Mouse (Mus musculus): ENCODE data around the gene Rreb1. TPM values are rescaled to one million over a fixed set of nuclear protein-coding genes. Genes with fewer than 3 reads are reported as not detected.

Rreb1 gene
- polyA plus RNA-seq, 1 experiment from 2014 or later: 14.8 TPM

- no peak for ATAC-seq (ENCODE audit: insufficient number of reproducible peaks, low FRiP score, low TSS enrichment, low read depth)
- H3K9ac ChIP-seq: peak overlapping the region; percentile 88
- WGBS: 4% methylated on average over 10 of the region's 10 CpGs
These were observed 214.6 kb downstream of the Rreb1 start for GRCm38 (mm10) chr13:37992638-37993371.

GRCm38 (mm10) chr13:37993376-37993703, 215.1 kb downstream of the Rreb1 start:
- Histone ChIP-seq H3K4me3 (replicated peaks) (peak overlapping the region; percentile 77), H3K27ac (replicated peaks) (peak overlapping the region; percentile 91), H3K9ac (peak overlapping the region; percentile 88), H3K36me3 (peaks cover 23% of the 10 kb centered on the region), H3K27me3 (no peaks in the 10 kb centered on the region), H3K4me1 (no peaks in the 10 kb centered on the region), H3K4me2 (replicated peaks) (peak overlapping the region; percentile 62), H3K9me3 (replicated peaks) (no peaks in the 10 kb centered on the region)
- no peak for ATAC-seq (ENCODE audit: insufficient number of reproducible peaks, low FRiP score, low TSS enrichment, low read depth)
- under 1% methylated on average over 17 of the region's 17 CpGs for WGBS

More at GRCm38 (mm10) chr13:37992638-37993371, 214.6 kb downstream of the Rreb1 start:
- Histone ChIP-seq H3K4me2 (replicated peaks) (peak overlapping the region; percentile 62), H3K27ac (replicated peaks) (peak overlapping the region; percentile 91), H3K9me3 (replicated peaks) (no peaks in the 10 kb centered on the region), H3K4me3 (replicated peaks) (peak overlapping the region; percentile 77), H3K27me3 (no peaks in the 10 kb centered on the region), H3K4me1 (no peaks in the 10 kb centered on the region), H3K36me3 (peaks cover 27% of the 10 kb centered on the region)

- Histone ChIP-seq H3K9me3 (replicated peaks) (no peaks in the 10 kb centered on the region), H3K27me3 (no peaks in the 10 kb centered on the region), H3K4me2 (replicated peaks) (peak within 1 kb of the TSS; percentile 62), H3K9ac (peak within 1 kb of the TSS; percentile 88), H3K4me3 (replicated peaks) (peak within 1 kb of the TSS; percentile 77), H3K36me3 (peaks cover 18% of the 10 kb centered on the region), H3K27ac (replicated peaks) (peak within 1 kb of the TSS; percentile 91), H3K4me1 (no peaks in the 10 kb centered on the region)
- under 1% methylated on average over 89 of the region's 89 CpGs for WGBS
- peak; percentile 95 for ATAC-seq (ENCODE audit: insufficient number of reproducible peaks, low FRiP score, low TSS enrichment, low read depth)
These were observed 215.7 kb downstream of the Rreb1 start, which contains the start of gene Ssr1 for GRCm38 (mm10) chr13:37993704-37994404. Ssr1 (minus strand) TSS chr13:37994217.

- ATAC-seq (ENCODE audit: insufficient number of reproducible peaks, low FRiP score, low TSS enrichment, low read depth): peak; percentile 15; the same call in 1 of the 2 replicates
- no peaks in the 10 kb centered on the region for H3K27me3 ChIP-seq
- peak overlapping the region; percentile 91 for H3K27ac ChIP-seq (replicated peaks)
- no peaks in the 10 kb centered on the region for H3K9me3 ChIP-seq (replicated peaks)
- 0 out of 2 replicates have a peak overlapping the region, but pooled peaks have one; percentile 18 for H3K9ac ChIP-seq
- no peaks in the 10 kb centered on the region for H3K4me1 ChIP-seq
- peak overlapping the region; percentile 62 for H3K4me2 ChIP-seq (replicated peaks)
- peaks cover 13% of the 10 kb centered on the region for H3K36me3 ChIP-seq
- H3K4me3 ChIP-seq (replicated peaks): peak overlapping the region; percentile 77
- 12% methylated on average over 7 of the region's 7 CpGs for WGBS
These were observed 216.2 kb downstream of the Rreb1 start for GRCm38 (mm10) chr13:37994405-37994749.

- H3K9me3 ChIP-seq (replicated peaks): no peaks in the 10 kb centered on the region
- no peak overlapping the region for H3K4me3 ChIP-seq (replicated peaks)
- H3K4me1 ChIP-seq: no peaks in the 10 kb centered on the region
- H3K9ac ChIP-seq: no peak overlapping the region
- no peak overlapping the region for H3K4me2 ChIP-seq (replicated peaks)
- no peak overlapping the region for H3K27ac ChIP-seq (replicated peaks)
- H3K36me3 ChIP-seq: no peaks in the 10 kb centered on the region
- WGBS: 72% methylated on average over 3 of the region's 3 CpGs
- ATAC-seq (ENCODE audit: insufficient number of reproducible peaks, low FRiP score, low TSS enrichment, low read depth): no peak
- H3K27me3 ChIP-seq: no peaks in the 10 kb centered on the region
These were observed 221.5 kb downstream of the Rreb1 start for GRCm38 (mm10) chr13:37999713-38000112.

Other genes starting within 250 kb of the Rreb1 start
- gene Ssr1, start 215.8 kb downstream of the Rreb1 start, polyA plus RNA-seq (2015; fragmentation: Nextera tagmentation; extraction: Ambion mirVana): 130 and 131 TPM in 2 replicates